Mouse (Mus musculus): ENCODE data around the gene Cog7. TPM values are rescaled to one million over a fixed set of nuclear protein-coding genes. Genes with fewer than 3 reads are reported as not detected.

Cog7 gene
- total and polyA plus RNA-seq, 2 experiments from 2014 or later = 32.2 to 38.1 TPM

DNA sequence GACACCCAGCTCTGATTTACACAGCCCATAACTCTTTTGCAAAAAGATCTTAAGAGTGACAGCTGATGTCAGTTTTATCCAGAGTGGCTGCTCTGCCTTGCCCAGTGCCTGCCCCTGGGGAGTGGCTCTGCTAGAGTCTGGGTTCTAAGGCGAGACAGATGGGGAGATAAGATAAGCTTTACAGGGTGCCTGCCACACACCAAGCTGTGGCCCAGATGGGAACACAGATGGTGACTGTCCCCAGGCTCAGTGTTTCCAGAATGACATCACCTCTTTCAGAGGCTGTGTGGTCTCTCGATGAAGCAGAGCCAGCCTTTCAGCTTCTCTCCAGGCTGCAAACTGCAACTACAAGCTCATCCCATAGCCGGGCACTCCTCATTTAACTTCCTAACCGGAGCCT is 41.8 kb downstream of the Cog7 start:
- ATAC-seq (peak; percentile 81), DNase-seq (ENCODE audit: low spot score) (peak; percentile 79)
- H3K4me2 ChIP-seq (ENCODE audit: low read depth, low read length) = no peak overlapping the region
- no peaks in the 10 kb centered on the region for H3K27me3 ChIP-seq (ENCODE audit: insufficient read depth, low read length)
- no peak for TF ChIP-seq CTCF (IDR thresholded peaks at IDR 0.05; ENCODE audit: low read depth)
- WGBS = 29% methylated on average over 4 of the region's 4 CpGs
- peaks cover 12% of the 10 kb centered on the region for H3K36me3 ChIP-seq (ENCODE audit: insufficient read depth, low read length)
- H3K9me3 ChIP-seq (ENCODE audit: low read length) = no peaks in the 10 kb centered on the region
- no peak overlapping the region for H3K4me3 ChIP-seq (ENCODE audit: low read length)
- H3K27ac ChIP-seq = peak overlapping the region; percentile 78; the same call in 1 of the 2 replicates
- peaks cover 14% of the 10 kb centered on the region for H3K4me1 ChIP-seq (ENCODE audit: insufficient read depth, low read length)
- H3K9ac ChIP-seq (replicated peaks; ENCODE audit: low read length) = no peak overlapping the region

DNA sequence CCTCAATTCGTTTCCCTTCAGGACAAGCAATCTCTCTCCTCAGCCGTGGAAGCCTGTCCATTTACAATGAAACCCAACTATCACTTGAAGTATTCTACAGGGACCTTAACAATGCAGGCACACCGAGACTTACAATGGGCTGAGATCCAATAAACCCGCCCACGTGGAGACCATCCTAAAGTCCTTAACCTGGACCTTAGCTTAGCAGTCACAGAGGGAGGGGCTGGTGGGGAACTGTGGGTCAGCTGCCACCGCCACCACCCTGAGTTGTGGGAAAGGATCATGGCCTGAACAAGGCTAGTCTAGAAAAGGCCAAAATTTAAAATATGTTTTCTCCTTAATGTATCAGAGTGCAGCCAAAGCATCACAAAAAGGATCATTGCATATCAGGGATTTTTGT is 42.3 kb downstream of the Cog7 start:
- Histone ChIP-seq H3K4me2 (ENCODE audit: low read depth, low read length) (no peak overlapping the region), H3K27me3 (ENCODE audit: insufficient read depth, low read length) (no peaks in the 10 kb centered on the region), H3K4me1 (ENCODE audit: insufficient read depth, low read length) (peaks cover 14% of the 10 kb centered on the region), H3K9me3 (ENCODE audit: low read length) (no peaks in the 10 kb centered on the region), H3K9ac (replicated peaks; ENCODE audit: low read length) (no peak overlapping the region), H3K4me3 (ENCODE audit: low read length) (no peak overlapping the region), H3K27ac (peak overlapping the region; percentile 78; the same call in 1 of the 2 replicates), H3K36me3 (ENCODE audit: insufficient read depth, low read length) (peaks cover 12% of the 10 kb centered on the region)
- WGBS = 43% methylated on average over 6 of the region's 6 CpGs
- ATAC-seq = no peak
- no peak for DNase-seq (ENCODE audit: low spot score)
- no peak for TF ChIP-seq CTCF (IDR thresholded peaks at IDR 0.05; ENCODE audit: low read depth)

DNA sequence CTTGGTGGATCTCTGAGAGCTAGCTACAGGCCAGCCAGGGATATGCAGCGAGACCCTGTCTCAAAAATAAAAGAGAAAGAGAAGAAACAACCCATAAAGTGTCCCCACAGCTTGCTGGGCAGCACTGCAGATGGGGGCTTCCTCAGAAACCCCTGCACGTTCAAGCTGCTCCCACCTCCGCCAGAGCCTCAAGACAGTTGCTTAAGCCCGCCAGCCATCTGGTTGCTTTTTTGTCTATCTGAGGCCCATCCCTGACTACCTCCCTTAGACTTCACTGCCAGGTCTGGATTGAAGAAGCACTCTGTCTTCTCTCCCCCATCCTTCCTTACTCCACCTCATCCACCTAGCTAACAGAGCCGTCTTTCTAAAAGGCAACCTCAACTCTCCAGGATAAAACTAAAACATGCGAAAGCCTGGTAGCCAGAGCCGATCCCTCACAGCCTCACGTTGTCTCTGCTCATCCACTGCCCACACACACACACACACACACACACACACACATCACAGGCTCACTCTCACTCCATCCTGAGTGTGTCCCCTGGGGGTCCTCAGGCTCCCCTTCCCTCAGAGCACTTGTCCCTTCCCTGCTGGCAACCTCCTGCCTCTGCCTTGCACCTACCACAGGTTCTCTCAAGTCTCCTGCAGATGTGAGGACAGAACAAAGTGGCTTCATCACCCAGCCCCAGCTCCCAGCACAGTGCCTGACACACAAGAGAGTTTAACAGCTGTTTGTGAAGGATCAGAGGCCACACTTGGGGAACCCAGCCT is 43.2 kb downstream of the Cog7 start:
- Histone ChIP-seq H3K4me2 (ENCODE audit: low read depth, low read length) (no peak overlapping the region; the same call in 1 of the 2 replicates), H3K27ac (peak overlapping the region; percentile 78)

DNA sequence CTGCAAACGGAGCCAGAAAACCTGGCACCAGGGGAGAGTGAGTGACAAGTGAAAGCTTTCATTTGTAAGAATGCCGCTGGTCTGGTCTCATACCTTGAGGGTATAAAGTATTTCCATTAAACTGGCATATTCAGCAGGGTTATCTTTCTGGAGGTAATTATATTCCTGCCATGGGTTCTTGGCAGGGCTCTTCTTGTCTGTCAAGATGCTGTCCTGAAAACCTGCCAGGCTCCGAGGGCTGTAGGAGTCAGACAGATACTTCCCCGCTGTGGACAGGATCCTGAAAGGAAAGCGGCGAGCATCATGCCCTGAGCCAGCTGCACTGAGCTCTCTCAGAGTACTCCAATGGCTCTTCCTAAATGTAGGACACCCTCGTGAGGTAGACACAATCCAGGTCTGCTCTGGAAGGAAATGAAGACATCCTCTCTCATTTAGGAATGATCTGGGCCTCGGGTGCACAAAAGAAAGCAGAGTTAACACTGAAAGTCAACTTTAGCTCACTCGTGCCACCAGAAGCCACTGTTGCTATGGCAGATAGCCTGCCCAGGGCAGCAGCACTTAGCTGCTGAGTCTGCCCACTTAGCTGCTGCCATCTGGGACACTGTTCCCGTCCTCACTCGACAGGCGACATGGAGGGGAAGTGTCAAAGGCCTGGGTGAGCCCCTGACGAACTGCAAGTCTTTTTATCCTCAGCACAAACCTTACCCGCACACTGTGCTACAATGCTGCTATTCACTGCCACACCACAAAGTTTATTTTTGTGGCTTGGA is 44.5 kb downstream of the Cog7 start:
- H3K9me3 ChIP-seq (ENCODE audit: low read length) = no peaks in the 10 kb centered on the region
- no peak for TF ChIP-seq CTCF (IDR thresholded peaks at IDR 0.05; ENCODE audit: low read depth)
- DNase-seq (ENCODE audit: low spot score) (peak; percentile 76), ATAC-seq (peak; percentile 73)
- H3K36me3 ChIP-seq (ENCODE audit: insufficient read depth, low read length) = no peaks in the 10 kb centered on the region
- peaks cover 14% of the 10 kb centered on the region for H3K4me1 ChIP-seq (ENCODE audit: insufficient read depth, low read length)
- no peak overlapping the region for H3K9ac ChIP-seq (replicated peaks; ENCODE audit: low read length)
- H3K27ac ChIP-seq = peak overlapping the region; percentile 78
- H3K4me2 ChIP-seq (ENCODE audit: low read depth, low read length) = no peak overlapping the region
- H3K27me3 ChIP-seq (ENCODE audit: insufficient read depth, low read length) = no peaks in the 10 kb centered on the region
- no peak overlapping the region for H3K4me3 ChIP-seq (ENCODE audit: low read length)
- 41% methylated on average over 14 of the region's 14 CpGs for WGBS

More for the DNA sequence above, 43.2 kb downstream of the Cog7 start:
- Histone ChIP-seq H3K9me3 (ENCODE audit: low read length) (no peaks in the 10 kb centered on the region), H3K36me3 (ENCODE audit: insufficient read depth, low read length) (peaks cover 7% of the 10 kb centered on the region), H3K27me3 (ENCODE audit: insufficient read depth, low read length) (no peaks in the 10 kb centered on the region), H3K9ac (replicated peaks; ENCODE audit: low read length) (no peak overlapping the region), H3K4me3 (ENCODE audit: low read length) (no peak overlapping the region), H3K4me1 (ENCODE audit: insufficient read depth, low read length) (peaks cover 14% of the 10 kb centered on the region)
- no peak for TF ChIP-seq CTCF (IDR thresholded peaks at IDR 0.05; ENCODE audit: low read depth)
- 62% methylated on average over 8 of the region's 8 CpGs for WGBS
- ATAC-seq (no peak), DNase-seq (ENCODE audit: low spot score) (peak; percentile 54)

DNA sequence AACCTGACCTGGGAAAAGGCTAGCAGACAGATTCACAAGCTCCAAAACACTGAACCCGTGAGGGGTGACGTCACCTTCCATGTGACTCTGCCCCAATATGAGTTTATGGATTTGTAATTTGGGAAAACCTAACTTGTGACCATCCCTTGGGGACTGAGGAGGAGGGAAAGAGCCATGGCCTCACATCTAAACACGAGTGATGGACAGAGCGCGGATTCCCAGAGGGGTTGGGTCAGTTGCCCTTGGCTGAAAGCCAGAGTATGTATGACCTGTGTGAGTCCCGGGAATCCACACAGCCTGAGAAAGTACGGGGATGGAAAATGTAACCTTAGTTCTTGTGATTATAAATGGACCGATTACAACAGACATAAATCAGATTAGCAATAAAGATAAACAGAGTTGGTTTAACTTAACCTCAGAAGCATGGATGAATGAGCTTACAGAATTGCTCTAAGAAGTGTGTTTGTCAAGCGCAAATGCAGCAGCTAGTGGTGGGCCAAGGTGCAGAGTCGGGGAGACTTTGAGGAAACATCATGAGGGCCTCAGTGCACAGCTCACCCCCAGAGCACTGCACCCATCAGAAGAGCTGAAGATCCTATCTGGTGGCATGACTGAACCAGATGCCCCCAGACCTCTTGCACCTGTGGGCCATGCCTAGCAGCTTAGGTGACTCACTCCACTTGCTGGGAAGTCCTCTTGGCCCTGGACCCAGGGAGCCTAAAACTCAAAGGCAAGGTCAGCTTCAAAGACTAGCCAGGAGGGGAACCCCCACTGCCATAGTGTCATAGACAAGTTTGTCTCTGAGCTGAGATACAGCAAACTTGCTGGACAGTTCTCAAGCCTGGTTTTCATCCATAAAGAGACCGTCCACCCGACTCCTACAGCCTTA is 45.4 kb downstream of the Cog7 start:
- 61% methylated on average over 12 of the region's 12 CpGs for WGBS
- H3K27ac ChIP-seq = peak overlapping the region; percentile 73

DNA sequence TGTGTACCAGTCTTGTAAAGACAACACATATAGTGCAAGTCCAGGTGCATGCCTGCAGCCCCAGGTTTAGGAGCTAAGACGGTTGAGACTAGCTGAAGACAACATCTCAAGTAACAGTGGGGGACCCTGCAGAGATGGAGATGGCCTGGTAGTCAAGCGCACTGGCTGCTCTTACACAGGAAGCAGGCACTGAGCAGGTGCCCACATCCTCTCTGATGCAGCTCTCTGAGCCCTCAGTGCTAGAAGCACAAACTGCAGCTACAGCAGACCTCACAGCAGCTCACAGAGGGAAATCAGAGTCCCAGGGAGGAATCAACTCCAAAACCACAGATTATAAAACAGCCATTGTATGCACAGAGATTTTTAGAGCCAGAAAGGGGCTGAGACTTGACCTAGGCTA is 47.2 kb downstream of the Cog7 start:
- H3K27me3 ChIP-seq (ENCODE audit: insufficient read depth, low read length) = no peaks in the 10 kb centered on the region

More for the DNA sequence above, 45.4 kb downstream of the Cog7 start:
- DNase-seq (ENCODE audit: low spot score) = peak; percentile 21
- Histone ChIP-seq H3K4me2 (ENCODE audit: low read depth, low read length) (no peak overlapping the region), H3K9me3 (ENCODE audit: low read length) (no peaks in the 10 kb centered on the region), H3K36me3 (ENCODE audit: insufficient read depth, low read length) (no peaks in the 10 kb centered on the region), H3K4me3 (ENCODE audit: low read length) (no peak overlapping the region), H3K4me1 (ENCODE audit: insufficient read depth, low read length) (peaks cover 14% of the 10 kb centered on the region), H3K9ac (replicated peaks; ENCODE audit: low read length) (no peak overlapping the region), H3K27me3 (ENCODE audit: insufficient read depth, low read length) (no peaks in the 10 kb centered on the region)
- TF ChIP-seq CTCF (IDR thresholded peaks at IDR 0.05; ENCODE audit: low read depth) = no peak
- no peak for ATAC-seq

More for the DNA sequence above, 47.2 kb downstream of the Cog7 start:
- ATAC-seq = no peak
- H3K4me1 ChIP-seq (ENCODE audit: insufficient read depth, low read length) = peaks cover 14% of the 10 kb centered on the region
- H3K4me3 ChIP-seq (ENCODE audit: low read length) = no peak overlapping the region
- H3K9me3 ChIP-seq (ENCODE audit: low read length) = no peaks in the 10 kb centered on the region
- 78% methylated on average over 2 of the region's 2 CpGs for WGBS
- TF ChIP-seq CTCF (IDR thresholded peaks at IDR 0.05; ENCODE audit: low read depth) = no peak
- H3K36me3 ChIP-seq (ENCODE audit: insufficient read depth, low read length) = 0 out of 2 replicates have a peak, but pooled peaks cover under 1% of the 10 kb centered on the region
- no peak overlapping the region for H3K27ac ChIP-seq
- H3K4me2 ChIP-seq (ENCODE audit: low read depth, low read length) = no peak overlapping the region
- H3K9ac ChIP-seq (replicated peaks; ENCODE audit: low read length) = no peak overlapping the region
- no peak for DNase-seq (ENCODE audit: low spot score)
